Mouse (Mus musculus): Measurements from ENCODE around the gene Fam53b. TPM values are rescaled to one million over a fixed set of nuclear protein-coding genes. Genes with fewer than 3 reads are reported as not detected.

The Fam53b gene
- 8.6 and 8.8 TPM in 2 replicates for total RNA-seq (2012; rRNA removed)

GRCm38 (mm10) chr7:132813416-132814088 is at the start of gene Fam53b:
Gene Fam53b, minus strand, starts transcription at chr7:132813886.
- peaks cover 7 to 11% of the 10 kb centered on the region in 2 experiments for H3K4me1 ChIP-seq (ENCODE audit: control insufficient read depth in 2 of 2, insufficient read depth in 2 of 2, low read length in 2 of 2, poor library complexity in 1 of 2)
- TF ChIP-seq ZC3H11A (IDR thresholded peaks at IDR 0.05; ENCODE audit: borderline replicate concordance, low read depth, low read length) (no peak), ZNF384 (IDR thresholded peaks at IDR 0.05; ENCODE audit: low read depth, low read length) (no peak), MAFK (IDR thresholded peaks at IDR 0.05; ENCODE audit: insufficient read depth, low read depth, low read length) (no peak), CHD2 (IDR thresholded peaks at IDR 0.05; ENCODE audit: low read depth, low read length) (no peak)
- no peak for DNase-seq (ENCODE audit: low read depth, low spot score)
- no peak within 1 kb of the TSS for H3K27ac ChIP-seq (ENCODE audit: insufficient read depth, low read depth, low read length, poor library complexity, severe bottlenecking)
- no peaks in the 10 kb centered on the region for H3K9me3 ChIP-seq (ENCODE audit: control insufficient read depth, insufficient read depth, low read depth, low read length)
- in situ Hi-C loops (cut with MboI; ENCODE audit: low sequenced_read_pairs in 2 of 2, unreplicated experiment in 2 of 2), result no loop called here
- peak within 1 kb of the TSS; percentile 75 to 85 for H3K4me3 ChIP-seq (ENCODE audit: insufficient read depth in 1 of 2, low read depth in 1 of 2, low read length in 2 of 2, poor library complexity in 1 of 2, severe bottlenecking in 1 of 2)
- no peaks in the 10 kb centered on the region; the same call in 1 of the 2 replicates for H3K36me3 ChIP-seq (ENCODE audit: control insufficient read depth, insufficient read depth, low read length, poor library complexity, severe bottlenecking)
- H3K9ac ChIP-seq (ENCODE audit: insufficient read depth, low read depth, low read length, poor library complexity, severe bottlenecking), result peak within 1 kb of the TSS; percentile 77

GRCm38 (mm10) chr7:132859042-132859958 is 45.6 kb upstream of the Fam53b start, which contains the start of gene Abraxas2:
Gene Abraxas2, plus strand, starts transcription at chr7:132859225.
- no peaks in the 10 kb centered on the region for H3K36me3 ChIP-seq (ENCODE audit: control insufficient read depth, insufficient read depth, low read length, poor library complexity, severe bottlenecking)
- no peaks in the 10 kb centered on the region for H3K9me3 ChIP-seq (ENCODE audit: control insufficient read depth, insufficient read depth, low read depth, low read length)
- peak; percentile 86 for DNase-seq (ENCODE audit: low read depth, low spot score)
- no peak within 1 kb of the TSS for H3K27ac ChIP-seq (ENCODE audit: insufficient read depth, low read depth, low read length, poor library complexity, severe bottlenecking)
- H3K4me1 ChIP-seq (ENCODE audit: control insufficient read depth in 2 of 2, insufficient read depth in 2 of 2, low read length in 2 of 2, poor library complexity in 1 of 2), result no peaks in the 10 kb centered on the region
- peak within 1 kb of the TSS; percentile 85 to 89 for H3K4me3 ChIP-seq (ENCODE audit: insufficient read depth in 1 of 2, low read depth in 1 of 2, low read length in 2 of 2, poor library complexity in 1 of 2, severe bottlenecking in 1 of 2)
- peak within 1 kb of the TSS; percentile 96 for H3K9ac ChIP-seq (ENCODE audit: insufficient read depth, low read depth, low read length, poor library complexity, severe bottlenecking)
- TF ChIP-seq HCFC1 (IDR thresholded peaks at IDR 0.05; ENCODE audit: borderline replicate concordance, insufficient read depth, low read length), result peak; percentile 91
- TF ChIP-seq MAFK (IDR thresholded peaks at IDR 0.05; ENCODE audit: insufficient read depth, low read depth, low read length), result no peak
- no peak for TF ChIP-seq CHD2 (IDR thresholded peaks at IDR 0.05; ENCODE audit: low read depth, low read length)
- TF ChIP-seq ZNF384 (IDR thresholded peaks at IDR 0.05; ENCODE audit: low read depth, low read length), result no peak
- no peak for TF ChIP-seq ZC3H11A (IDR thresholded peaks at IDR 0.05; ENCODE audit: borderline replicate concordance, low read depth, low read length)
- in situ Hi-C loops (cut with MboI; ENCODE audit: low sequenced_read_pairs in 2 of 2, unreplicated experiment in 2 of 2), result no loop called here

- H3K4me1 ChIP-seq (ENCODE audit: control insufficient read depth in 2 of 2, insufficient read depth in 2 of 2, low read length in 2 of 2, poor library complexity in 1 of 2), result 0 out of 4 replicates have a peak, but pooled peaks cover 0 to 2% of the 10 kb centered on the region in 2 experiments
- no peak for TF ChIP-seq MAFK (IDR thresholded peaks at IDR 0.05; ENCODE audit: insufficient read depth, low read depth, low read length)
- TF ChIP-seq ZNF384 (IDR thresholded peaks at IDR 0.05; ENCODE audit: low read depth, low read length), result peak; percentile 72
- no peak overlapping the region for H3K9ac ChIP-seq (ENCODE audit: insufficient read depth, low read depth, low read length, poor library complexity, severe bottlenecking)
- in situ Hi-C loops (cut with MboI; ENCODE audit: low sequenced_read_pairs in 2 of 2, unreplicated experiment in 2 of 2), result no loop called here
- no peak overlapping the region for H3K27ac ChIP-seq (ENCODE audit: insufficient read depth, low read depth, low read length, poor library complexity, severe bottlenecking)
- no peaks in the 10 kb centered on the region for H3K36me3 ChIP-seq (ENCODE audit: control insufficient read depth, insufficient read depth, low read length, poor library complexity, severe bottlenecking)
- no peak for DNase-seq (ENCODE audit: low read depth, low spot score)
- H3K9me3 ChIP-seq (ENCODE audit: control insufficient read depth, insufficient read depth, low read depth, low read length), result no peaks in the 10 kb centered on the region
- no peak overlapping the region for H3K4me3 ChIP-seq (ENCODE audit: insufficient read depth in 1 of 2, low read depth in 1 of 2, low read length in 2 of 2, poor library complexity in 1 of 2, severe bottlenecking in 1 of 2)
Observed at GRCm38 (mm10) chr7:132858043-132858608, 44.4 kb upstream of the Fam53b start.

- H3K4me1 ChIP-seq (ENCODE audit: control insufficient read depth in 2 of 2, insufficient read depth in 2 of 2, low read length in 2 of 2, poor library complexity in 1 of 2), result 0 out of 4 replicates have a peak, but pooled peaks cover 0 to 2% of the 10 kb centered on the region in 2 experiments
- H3K9me3 ChIP-seq (ENCODE audit: control insufficient read depth, insufficient read depth, low read depth, low read length), result no peaks in the 10 kb centered on the region
- no peak overlapping the region for H3K9ac ChIP-seq (ENCODE audit: insufficient read depth, low read depth, low read length, poor library complexity, severe bottlenecking)
- in situ Hi-C loops (cut with MboI; ENCODE audit: low sequenced_read_pairs in 2 of 2, unreplicated experiment in 2 of 2), result no loop called here
- H3K36me3 ChIP-seq (ENCODE audit: control insufficient read depth, insufficient read depth, low read length, poor library complexity, severe bottlenecking), result no peaks in the 10 kb centered on the region
- TF ChIP-seq CHD2 (IDR thresholded peaks at IDR 0.05; ENCODE audit: low read depth, low read length) (no peak), ZC3H11A (IDR thresholded peaks at IDR 0.05; ENCODE audit: borderline replicate concordance, low read depth, low read length) (no peak), HCFC1 (IDR thresholded peaks at IDR 0.05; ENCODE audit: borderline replicate concordance, insufficient read depth, low read length) (no peak), ZNF384 (IDR thresholded peaks at IDR 0.05; ENCODE audit: low read depth, low read length) (no peak), MAFK (IDR thresholded peaks at IDR 0.05; ENCODE audit: insufficient read depth, low read depth, low read length) (no peak)
- no peak for DNase-seq (ENCODE audit: low read depth, low spot score)
- no peak overlapping the region for H3K4me3 ChIP-seq (ENCODE audit: insufficient read depth in 1 of 2, low read depth in 1 of 2, low read length in 2 of 2, poor library complexity in 1 of 2, severe bottlenecking in 1 of 2)
- H3K27ac ChIP-seq (ENCODE audit: insufficient read depth, low read depth, low read length, poor library complexity, severe bottlenecking), result no peak overlapping the region
Observed at GRCm38 (mm10) chr7:132856083-132856482, 42.4 kb upstream of the Fam53b start.
